Mouse (Mus musculus): Measurements from ENCODE around the gene Soat2. TPM values are rescaled to one million over a fixed set of nuclear protein-coding genes. Genes with fewer than 3 reads are reported as not detected.

Gene Soat2
- polyA plus RNA-seq, 1 experiment, result 0.18 TPM

DNA sequence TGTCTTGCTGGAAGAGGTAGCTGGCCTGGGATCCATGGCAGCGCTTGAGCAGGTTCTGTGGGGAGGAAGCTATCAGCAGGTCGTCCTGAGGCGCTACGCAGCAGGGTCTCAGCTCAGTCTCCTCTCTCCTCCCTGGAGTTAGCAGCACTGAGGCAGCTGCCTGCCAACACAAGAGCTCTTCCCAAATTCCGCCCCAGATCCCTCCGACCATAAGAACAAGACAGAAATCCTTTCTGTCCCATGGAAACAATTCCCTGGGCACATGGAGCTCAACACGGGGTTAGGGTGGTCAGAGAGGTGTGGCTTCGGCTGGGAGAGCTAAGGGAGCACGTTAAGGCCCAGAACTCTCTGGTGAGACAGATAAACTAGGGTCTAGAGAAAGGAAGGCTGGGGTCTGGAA is 28.8 kb downstream of the Soat2 start:
- DNase-seq (ENCODE audit: low read depth), result no peak
- TF ChIP-seq CTCF (IDR thresholded peaks at IDR 0.05; ENCODE audit: borderline replicate concordance, extremely low read depth, insufficient read depth, insufficient read length) (no peak), POLR2A (IDR thresholded peaks at IDR 0.05; ENCODE audit: borderline replicate concordance, extremely low read depth, insufficient read depth, insufficient read length, poor library complexity, severe bottlenecking) (no peak)

DNA sequence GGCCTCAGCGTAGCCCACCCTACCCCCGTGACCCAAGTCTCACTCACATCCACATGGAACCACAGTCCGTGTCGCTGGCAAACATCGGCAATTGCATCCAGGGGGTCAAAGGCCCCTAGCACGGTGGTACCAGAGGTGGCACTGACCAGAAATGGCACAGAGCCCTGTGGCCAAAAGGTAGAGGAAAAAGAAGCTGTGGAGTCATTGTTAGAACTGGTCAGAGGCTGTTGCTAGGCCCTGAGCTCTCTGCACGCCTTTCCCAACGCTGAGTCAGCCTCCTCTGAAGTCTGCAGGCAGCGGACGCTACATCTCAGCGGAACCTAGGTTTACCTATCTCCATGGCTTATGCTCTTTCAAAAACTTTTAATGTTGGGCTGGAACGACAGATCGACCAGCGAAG is 29.6 kb downstream of the Soat2 start:
- TF ChIP-seq POLR2A (IDR thresholded peaks at IDR 0.05; ENCODE audit: borderline replicate concordance, extremely low read depth, insufficient read depth, insufficient read length, poor library complexity, severe bottlenecking), result no peak
- TF ChIP-seq CTCF (IDR thresholded peaks at IDR 0.05; ENCODE audit: borderline replicate concordance, extremely low read depth, insufficient read depth, insufficient read length), result no peak
- DNase-seq (ENCODE audit: low read depth), result no peak

DNA sequence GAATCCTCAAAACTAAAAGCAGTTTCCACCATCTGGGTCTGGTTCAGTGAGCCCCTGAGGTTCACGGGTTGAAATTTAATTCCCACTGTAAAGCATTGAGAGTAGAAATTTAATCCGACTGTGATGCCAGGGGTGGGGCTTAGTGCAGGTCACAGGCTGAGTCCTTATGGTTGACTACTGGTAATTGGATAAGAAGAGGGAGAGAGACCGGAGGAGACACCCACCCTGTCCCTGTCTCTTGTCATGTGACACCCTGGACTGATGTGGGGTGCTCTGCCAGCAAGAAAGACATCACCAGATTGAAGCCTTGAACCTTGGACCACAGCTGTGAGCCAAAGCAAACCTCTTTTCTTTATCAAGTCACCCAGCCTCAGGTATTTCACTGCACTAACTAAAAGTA is 32.8 kb downstream of the Soat2 start:
- no peak for TF ChIP-seq CTCF (IDR thresholded peaks at IDR 0.05; ENCODE audit: borderline replicate concordance, extremely low read depth, insufficient read depth, insufficient read length)
- no peak for TF ChIP-seq POLR2A (IDR thresholded peaks at IDR 0.05; ENCODE audit: borderline replicate concordance, extremely low read depth, insufficient read depth, insufficient read length, poor library complexity, severe bottlenecking)
- no peak for DNase-seq (ENCODE audit: low read depth)

DNA sequence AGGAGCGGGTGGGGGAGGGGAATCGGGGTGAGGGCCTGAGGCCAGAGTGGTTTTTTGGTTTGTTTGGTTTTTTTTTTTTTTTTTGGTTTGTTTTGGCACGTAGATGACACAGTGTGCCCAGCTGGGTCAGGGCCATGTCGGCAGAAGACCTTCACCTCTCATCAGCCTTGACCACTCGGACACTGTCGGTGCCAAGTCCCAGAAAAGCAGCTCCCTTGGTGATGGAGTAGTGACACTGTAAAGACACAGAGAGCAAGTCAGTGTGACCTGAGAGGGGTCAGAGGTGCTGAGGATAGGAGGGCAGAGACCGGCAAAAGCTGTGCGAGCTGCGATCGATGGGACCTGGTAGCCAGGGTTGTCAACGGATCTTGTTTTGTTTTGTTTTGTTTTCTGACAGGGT is 35.9 kb downstream of the Soat2 start:
- DNase-seq (ENCODE audit: low read depth), result no peak
- TF ChIP-seq CTCF (IDR thresholded peaks at IDR 0.05; ENCODE audit: borderline replicate concordance, extremely low read depth, insufficient read depth, insufficient read length) (no peak), POLR2A (IDR thresholded peaks at IDR 0.05; ENCODE audit: borderline replicate concordance, extremely low read depth, insufficient read depth, insufficient read length, poor library complexity, severe bottlenecking) (no peak)

DNA sequence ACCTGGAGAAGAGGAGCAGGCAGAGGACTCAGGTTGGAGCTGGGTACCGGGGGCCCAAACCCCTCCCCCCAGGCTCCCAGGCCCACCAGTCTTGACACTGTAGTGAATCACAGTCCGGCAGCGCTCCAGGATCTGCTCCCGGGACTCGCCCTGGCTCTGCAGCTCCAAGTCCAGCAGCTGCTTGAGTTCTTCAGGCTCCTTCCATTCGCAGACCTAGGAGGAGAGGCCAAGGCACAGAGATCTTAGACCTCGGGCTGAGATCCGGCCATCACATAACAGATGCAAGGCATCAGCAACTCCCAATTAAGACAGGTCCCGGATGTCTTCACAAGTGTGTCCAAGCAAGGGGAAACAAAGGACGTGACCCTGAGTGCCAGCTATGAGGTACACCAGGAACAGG is 37.8 kb downstream of the Soat2 start:
- no peak for DNase-seq (ENCODE audit: low read depth)
- TF ChIP-seq POLR2A (IDR thresholded peaks at IDR 0.05; ENCODE audit: borderline replicate concordance, extremely low read depth, insufficient read depth, insufficient read length, poor library complexity, severe bottlenecking), result no peak
- TF ChIP-seq CTCF (IDR thresholded peaks at IDR 0.05; ENCODE audit: borderline replicate concordance, extremely low read depth, insufficient read depth, insufficient read length), result no peak

DNA sequence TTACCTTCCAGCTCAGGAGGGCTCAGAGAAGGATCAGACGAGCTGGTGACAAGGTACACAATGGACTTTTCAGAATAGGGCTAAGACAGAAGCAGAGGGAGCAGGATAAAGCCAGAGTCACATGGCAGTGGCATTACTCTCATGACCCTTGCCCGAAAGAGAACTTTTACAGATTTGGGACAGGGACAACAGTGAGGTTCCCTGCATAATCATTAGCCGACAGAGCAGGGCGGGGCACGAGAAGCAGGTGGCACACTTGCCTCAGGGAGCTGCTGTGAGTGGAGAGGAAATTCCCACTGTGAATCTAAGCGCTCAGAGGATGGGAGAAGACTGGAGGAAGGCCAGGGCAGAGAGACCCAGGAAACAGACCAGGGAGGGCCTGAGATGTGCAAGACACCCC is 38.6 kb downstream of the Soat2 start:
- TF ChIP-seq CTCF (IDR thresholded peaks at IDR 0.05; ENCODE audit: borderline replicate concordance, extremely low read depth, insufficient read depth, insufficient read length), result no peak
- no peak for TF ChIP-seq POLR2A (IDR thresholded peaks at IDR 0.05; ENCODE audit: borderline replicate concordance, extremely low read depth, insufficient read depth, insufficient read length, poor library complexity, severe bottlenecking)
- no peak for DNase-seq (ENCODE audit: low read depth)

DNA sequence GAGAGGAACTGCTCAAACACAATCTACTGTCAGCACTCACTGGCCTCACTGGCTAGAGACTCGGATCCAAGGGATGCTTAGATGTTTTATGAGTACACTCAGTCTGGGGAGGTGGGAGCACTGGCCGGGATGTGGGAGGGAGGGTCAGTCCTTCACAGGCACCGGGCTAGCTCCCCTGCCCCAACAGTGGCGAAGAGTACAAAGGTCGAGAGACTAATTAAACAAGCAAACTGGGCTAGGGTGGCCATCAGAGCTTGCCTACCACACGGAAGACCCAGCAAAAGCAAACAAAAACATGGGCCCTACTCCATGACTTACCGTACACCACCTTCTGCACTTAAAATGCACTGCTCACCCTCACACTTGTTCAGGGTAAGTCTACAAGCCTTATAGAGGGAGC is 41.4 kb downstream of the Soat2 start:
- DNase-seq (ENCODE audit: low read depth), result no peak
- TF ChIP-seq CTCF (IDR thresholded peaks at IDR 0.05; ENCODE audit: borderline replicate concordance, extremely low read depth, insufficient read depth, insufficient read length) (no peak), POLR2A (IDR thresholded peaks at IDR 0.05; ENCODE audit: borderline replicate concordance, extremely low read depth, insufficient read depth, insufficient read length, poor library complexity, severe bottlenecking) (no peak)

DNA sequence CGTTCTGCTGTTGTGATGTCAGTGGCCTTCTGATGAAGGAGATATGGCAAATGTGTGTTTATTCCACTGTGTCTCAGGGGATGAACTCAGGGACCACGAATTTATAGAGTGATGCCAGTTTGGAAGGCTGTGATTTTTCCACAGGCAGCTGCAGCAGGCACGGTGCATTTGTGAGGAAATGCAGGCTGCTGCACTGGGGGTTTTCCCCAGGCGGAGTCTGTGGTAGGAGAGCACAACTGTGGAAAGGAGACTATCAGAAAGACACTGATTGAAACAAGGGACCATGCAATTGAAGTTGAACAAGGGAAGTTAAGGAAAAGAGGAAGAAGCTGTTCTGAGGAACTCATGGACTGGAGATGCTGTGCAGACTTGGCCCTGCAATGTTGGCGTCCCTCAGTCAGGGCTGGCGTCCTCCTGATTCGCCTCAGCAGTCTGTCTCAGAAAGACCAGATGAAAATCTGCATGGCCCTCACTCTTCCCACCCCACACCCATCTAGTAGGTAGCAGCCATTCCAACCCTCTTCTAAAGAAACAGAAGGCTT is 42.0 kb downstream of the Soat2 start:
- no peak for DNase-seq (ENCODE audit: low read depth)

DNA sequence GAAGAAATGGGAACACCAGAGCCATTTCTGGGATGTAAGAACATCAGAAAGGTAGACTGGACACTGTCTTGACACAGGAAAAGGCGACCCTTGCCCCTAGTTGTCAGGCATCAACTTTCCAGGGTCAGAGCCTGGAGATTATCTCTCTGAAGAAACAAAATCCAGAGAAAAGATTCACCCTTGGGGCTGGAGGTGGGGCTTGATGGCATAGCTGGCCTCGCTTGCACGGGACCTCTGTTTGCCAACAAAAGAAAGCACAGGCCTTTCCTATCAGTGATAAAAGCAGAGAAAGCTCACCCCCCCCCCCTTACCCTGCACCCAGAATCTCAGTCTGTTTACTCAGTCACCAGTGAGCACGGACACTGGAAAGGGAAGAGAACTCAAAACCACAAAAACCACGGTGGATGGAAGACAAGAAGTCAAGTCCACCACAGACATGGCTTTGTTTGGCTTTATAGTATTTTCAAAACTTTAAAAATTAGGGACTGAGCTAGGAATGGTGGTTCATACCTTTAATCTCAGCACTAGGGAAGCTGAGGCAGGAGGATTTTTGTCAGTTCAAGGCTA is 42.6 kb downstream of the Soat2 start:
- no peak for TF ChIP-seq CTCF (IDR thresholded peaks at IDR 0.05; ENCODE audit: borderline replicate concordance, extremely low read depth, insufficient read depth, insufficient read length)

More for the DNA sequence above, 42.0 kb downstream of the Soat2 start:
- TF ChIP-seq POLR2A (IDR thresholded peaks at IDR 0.05; ENCODE audit: borderline replicate concordance, extremely low read depth, insufficient read depth, insufficient read length, poor library complexity, severe bottlenecking) (no peak), CTCF (IDR thresholded peaks at IDR 0.05; ENCODE audit: borderline replicate concordance, extremely low read depth, insufficient read depth, insufficient read length) (no peak)

DNA sequence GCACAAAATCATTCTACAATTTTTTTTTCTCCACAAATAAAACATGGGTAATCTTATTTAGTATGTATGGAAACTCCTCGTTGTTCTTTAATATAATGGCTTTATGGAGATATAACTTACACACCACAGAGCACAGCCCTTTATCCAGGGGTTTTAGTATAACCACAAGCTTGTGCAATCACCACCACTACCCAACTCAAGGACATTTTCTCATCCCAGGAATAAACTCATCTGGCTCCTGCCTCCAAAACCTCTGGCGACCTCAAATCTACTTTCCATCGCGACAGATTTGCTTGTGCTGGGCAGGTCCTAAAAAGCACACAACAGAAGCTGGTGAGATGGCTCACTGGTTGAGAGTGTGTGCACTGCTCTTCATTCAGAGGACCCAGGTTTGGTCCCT is 43.3 kb downstream of the Soat2 start:
- TF ChIP-seq CTCF (IDR thresholded peaks at IDR 0.05; ENCODE audit: borderline replicate concordance, extremely low read depth, insufficient read depth, insufficient read length) (no peak), POLR2A (IDR thresholded peaks at IDR 0.05; ENCODE audit: borderline replicate concordance, extremely low read depth, insufficient read depth, insufficient read length, poor library complexity, severe bottlenecking) (no peak)
- DNase-seq (ENCODE audit: low read depth), result no peak

More for the DNA sequence above, 42.6 kb downstream of the Soat2 start:
- no peak for DNase-seq (ENCODE audit: low read depth)

DNA sequence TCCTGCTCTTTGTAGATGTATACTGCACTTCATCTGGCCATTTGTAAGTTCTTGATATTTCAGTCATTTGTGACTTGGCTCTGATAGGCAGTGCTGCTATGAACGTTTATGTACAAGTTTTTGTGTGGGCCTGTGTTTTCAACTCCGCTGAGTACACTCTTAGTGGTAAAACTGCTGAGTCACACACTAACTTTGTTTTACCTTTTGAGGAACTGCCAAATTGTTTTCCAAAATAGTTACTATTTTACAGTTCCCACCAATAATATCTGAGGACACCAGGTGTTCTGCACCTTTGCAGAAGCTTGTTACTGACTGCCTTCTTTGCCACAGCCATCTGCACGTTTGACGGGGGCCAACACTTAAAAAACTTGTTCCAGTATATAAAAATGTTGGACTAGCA is 44.1 kb downstream of the Soat2 start:
- TF ChIP-seq POLR2A (IDR thresholded peaks at IDR 0.05; ENCODE audit: borderline replicate concordance, extremely low read depth, insufficient read depth, insufficient read length, poor library complexity, severe bottlenecking) (no peak), CTCF (IDR thresholded peaks at IDR 0.05; ENCODE audit: borderline replicate concordance, extremely low read depth, insufficient read depth, insufficient read length) (no peak)
- no peak for DNase-seq (ENCODE audit: low read depth)

DNA sequence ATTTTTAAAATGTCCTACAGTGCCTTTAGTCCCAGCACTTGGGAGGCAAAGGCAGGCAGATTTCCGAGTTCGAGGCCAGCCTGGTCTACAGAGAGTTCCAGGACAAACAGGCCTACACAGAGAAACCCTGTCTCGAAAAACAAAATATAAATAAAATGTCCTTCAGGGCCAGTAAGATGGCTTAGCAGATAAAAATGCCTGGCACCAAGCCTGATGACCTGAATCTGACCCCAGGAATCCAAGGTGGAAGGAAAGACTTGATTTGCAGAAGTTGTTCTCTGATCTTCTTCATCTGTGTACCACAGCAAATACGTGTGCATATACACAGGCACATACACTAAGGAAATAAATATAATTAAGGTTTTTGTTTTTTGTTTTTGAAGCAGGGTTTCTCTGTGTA is 45.0 kb downstream of the Soat2 start:
- TF ChIP-seq CTCF (IDR thresholded peaks at IDR 0.05; ENCODE audit: borderline replicate concordance, extremely low read depth, insufficient read depth, insufficient read length), result no peak
- TF ChIP-seq POLR2A (IDR thresholded peaks at IDR 0.05; ENCODE audit: borderline replicate concordance, extremely low read depth, insufficient read depth, insufficient read length, poor library complexity, severe bottlenecking), result no peak

More for the DNA sequence above, 45.0 kb downstream of the Soat2 start:
- no peak for DNase-seq (ENCODE audit: low read depth)

Measured in brain, embryonic 14.5 days (tissue).